Mouse (Mus musculus) spleen, adult 12 weeks (tissue): ENCODE data around the gene Dennd5a.
"Not testable (repeated sequence)": the region's sequence is repeated elsewhere in the genome, so short reads cannot be mapped to it uniquely, and the experiment has no call there.

Source experiments
- DNase-seq: peaks from one replicate; pipeline ENCODE4 v3.0.0; 2022; ENCODE audit warnings: low spot score

Gene Dennd5a

DNA sequence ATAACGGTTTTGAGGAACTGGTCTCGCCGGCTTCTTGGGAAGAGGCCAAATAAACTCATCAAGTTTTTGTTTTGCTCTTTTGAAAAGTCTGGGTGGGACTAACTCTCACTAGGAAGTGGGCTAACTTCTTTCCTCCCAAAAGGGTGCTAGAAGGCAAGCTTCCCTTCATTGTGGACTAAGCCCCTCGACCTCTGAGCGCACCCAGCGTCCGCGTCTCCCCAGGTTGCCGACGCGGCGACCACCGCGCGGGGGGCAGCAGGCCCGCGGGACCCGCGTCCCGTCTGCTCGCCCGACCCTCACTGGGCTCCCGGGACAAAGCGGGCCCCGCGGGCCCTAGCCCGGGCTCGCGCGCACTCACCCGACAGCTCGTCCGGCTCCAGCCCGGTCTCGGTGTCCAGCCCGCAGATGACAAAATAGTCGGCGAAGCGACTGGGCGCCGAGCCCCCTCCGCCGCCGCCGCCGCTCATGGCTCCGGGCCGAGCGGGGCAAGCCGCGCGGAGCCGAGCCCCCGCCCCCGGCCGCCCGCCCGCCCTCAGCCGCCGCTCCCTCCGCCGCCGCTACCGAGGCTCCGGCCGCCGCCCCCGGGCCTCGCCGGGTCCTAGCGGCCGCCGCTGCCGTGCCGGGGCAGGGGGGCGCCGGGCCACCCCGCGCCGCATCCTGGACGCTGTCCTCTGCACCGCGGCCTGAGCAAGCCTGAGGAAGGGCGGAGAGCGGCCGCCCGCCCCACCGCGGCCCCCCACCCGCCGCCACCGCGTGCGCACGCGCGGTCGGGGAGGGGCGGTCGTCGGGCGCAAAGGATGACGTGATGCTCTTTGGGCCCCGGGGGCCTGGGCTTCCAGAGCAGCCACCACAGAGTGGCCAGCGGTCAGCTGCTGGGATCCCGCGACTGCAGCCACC is at the start of gene Dennd5a:
TSS of gene Dennd5a (minus strand) at position 755 of the 897 bp plus-strand sequence.
- DNase-seq: peak; percentile 43

DNA sequence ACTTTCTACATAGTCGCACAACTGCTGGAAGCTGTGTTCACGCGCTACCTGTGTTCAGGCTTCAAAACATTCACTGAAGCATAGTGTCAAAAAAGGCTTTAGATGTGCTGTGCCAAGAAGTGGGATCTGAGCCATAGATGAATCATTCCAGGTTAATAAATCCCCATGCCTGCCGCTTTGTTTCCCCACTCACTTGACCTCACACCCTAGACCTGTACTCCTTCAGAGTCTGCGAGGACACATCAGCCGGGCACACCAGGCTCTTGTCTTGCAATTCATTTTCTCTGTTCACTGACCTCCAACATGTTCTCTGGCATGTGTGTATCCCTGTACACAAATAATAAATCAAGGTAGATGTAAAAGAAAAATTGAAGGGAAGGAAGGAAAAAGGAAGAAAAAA is 48.8 kb upstream of the Dennd5a start:
- no peak for DNase-seq

DNA sequence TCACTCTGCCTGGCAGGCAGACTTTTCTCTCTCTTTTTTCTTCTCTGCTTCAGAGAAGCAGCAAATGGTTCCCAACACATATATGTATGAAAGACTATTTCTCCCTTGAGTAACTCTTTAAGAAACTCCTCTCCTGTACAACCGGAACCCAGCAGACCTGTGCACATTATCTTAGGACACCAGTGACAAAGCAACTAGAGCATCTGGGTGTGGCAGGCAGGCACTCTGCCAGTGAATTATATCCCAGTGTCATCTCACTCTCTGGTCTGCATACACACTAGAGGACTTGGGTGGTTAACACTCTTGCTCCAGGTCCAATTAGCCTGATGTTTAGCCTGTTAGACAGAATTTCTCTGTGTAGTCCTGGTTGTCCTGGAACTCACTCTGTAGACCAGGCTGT is 48.2 kb upstream of the Dennd5a start:
- no peak for DNase-seq

DNA sequence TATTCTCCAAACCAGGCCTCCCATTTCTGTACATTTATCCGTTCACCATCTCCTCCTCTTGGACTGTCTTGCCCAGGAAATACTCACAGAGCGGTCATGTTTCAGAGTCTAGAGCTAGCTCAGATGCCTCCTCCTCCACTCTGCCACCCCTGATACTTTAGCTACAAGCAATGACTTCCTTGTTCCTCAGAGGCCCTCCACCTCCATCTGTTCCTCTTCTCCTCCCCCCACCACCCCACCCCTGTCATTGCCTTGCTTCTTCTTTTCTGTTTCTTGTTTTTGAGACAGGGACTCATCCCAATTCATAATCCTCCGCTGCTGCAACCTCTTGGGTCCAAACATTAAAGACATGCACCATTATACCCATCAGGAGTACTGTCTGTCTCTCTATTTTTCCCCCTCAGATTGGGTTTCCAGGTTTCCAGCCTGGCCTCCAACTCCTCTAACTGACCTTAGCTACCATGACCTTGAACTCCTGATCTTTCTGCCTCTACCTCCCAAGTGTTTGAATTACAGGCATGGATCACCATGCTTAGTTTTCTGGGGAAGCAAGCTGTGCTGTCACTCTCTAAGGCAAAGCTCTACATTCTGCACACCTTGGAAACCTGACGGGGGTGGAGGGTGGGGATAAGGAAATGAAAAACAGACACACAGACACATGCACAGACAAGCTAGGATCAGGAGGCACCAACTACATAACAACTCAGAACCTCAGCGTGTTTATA is 46.4 kb upstream of the Dennd5a start:
- no peak for DNase-seq

DNA sequence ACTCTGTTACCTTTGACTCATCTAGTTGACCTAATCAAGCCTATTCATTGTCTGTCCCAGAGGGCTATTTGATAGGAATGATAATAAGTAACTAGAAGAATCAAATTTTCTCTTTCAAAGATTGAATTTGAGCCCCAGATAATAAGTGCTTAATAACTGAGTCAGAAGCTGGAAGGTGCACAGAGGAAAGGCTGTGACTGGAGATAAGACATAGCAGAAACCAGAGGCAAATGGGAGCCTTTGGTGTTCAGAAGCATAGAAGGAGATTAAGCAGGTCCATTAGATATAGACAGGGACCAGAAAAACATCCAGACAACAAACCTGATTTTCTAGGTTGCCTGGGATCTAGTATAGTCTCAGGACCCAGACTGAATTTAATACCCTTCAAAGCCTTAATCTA is 45.7 kb upstream of the Dennd5a start:
- no peak for DNase-seq

GRCm38 (mm10) chr7:110002968-110003367 is 42.7 kb upstream of the Dennd5a start:
- no peak for DNase-seq

- DNase-seq: no peak
Observed at GRCm38 (mm10) chr7:110002092-110002491, 41.8 kb upstream of the Dennd5a start.

DNA sequence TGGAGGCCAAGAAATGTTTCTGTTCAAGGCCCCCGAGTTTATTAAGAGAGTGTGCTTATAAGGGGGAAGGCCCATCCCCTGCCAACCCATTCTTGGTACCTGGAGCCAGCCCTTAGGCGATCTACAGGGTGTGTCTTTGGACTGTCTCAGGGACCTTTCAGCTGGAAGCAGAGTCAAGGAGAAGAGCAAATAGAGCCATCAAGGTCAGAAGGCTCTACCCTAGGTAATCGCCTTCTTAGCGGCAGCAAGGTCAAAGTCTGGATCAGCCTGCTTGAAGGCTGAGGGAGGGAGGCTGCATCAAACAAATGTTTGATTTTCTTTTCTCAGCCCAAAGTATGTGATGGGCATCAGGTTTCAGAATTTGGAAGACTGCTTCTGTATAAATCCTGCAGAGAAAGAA is 38.1 kb upstream of the Dennd5a start:
- DNase-seq: no peak

DNA sequence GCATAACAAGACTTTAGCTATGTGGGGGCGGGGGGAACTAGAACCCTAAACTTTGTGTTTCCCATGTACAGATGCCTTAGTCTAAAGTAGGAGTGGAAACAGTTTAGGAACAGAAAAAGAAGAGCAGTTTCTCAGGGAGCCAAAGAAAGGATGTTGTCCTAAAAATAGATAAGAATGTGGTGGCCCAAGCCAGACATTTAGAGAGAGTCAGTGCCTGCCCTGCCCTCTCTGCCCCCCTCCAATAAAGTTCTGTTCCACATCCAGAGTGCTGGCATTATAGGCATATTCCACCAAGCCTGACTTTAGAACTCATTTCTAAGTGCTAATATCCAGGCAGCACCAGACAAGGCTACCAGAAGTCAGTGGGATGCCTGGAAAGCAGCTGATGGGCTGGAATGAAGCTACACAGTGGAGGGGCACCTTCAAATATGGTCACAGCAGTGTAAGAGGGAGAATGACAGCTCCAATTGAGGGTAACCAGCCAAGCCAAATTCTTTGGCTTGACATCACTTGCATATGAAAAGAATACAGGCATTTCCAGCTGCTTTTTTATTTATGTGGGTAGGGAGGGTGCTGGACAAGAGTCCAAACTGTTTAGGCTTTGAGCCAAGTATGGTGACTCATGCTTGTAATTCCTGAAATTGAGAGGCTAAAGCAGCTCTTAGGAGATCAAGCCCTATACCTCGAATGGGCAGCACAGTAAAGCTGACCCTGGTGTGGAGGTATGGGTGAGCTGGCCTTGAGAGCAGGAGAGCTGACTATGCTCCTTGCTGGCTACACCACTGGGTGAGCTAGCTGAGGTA is 33.1 kb upstream of the Dennd5a start:
- DNase-seq: no peak

DNA sequence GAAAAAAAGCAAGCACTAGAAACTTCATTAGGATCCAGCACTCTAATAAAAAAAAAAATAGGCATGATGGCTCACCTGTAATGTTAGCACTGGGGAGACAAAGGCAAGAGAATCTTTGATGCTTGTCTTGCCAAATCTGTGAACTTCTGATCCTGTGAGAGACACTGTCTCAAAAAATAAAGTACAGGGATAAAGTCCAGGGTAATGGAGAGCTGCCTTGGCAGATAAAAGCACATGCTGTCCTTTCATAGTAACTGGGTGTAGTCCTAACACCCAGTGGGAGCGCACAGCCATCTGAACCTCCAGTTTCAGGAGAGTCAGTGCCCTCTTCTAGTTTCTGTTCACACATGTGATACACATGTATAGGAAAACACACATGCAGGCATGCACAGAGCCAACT is 31.0 kb upstream of the Dennd5a start:
- DNase-seq: no peak

- not testable (repeated sequence) for DNase-seq
Observed at GRCm38 (mm10) chr7:109986775-109987174, 26.5 kb upstream of the Dennd5a start, which contains the start of gene Tmem41b. Gene Tmem41b, minus strand, starts transcription at chr7:109986929.

GRCm38 (mm10) chr7:109986133-109986669 is 25.9 kb upstream of the Dennd5a start:
- peak; percentile 100 for DNase-seq

DNA sequence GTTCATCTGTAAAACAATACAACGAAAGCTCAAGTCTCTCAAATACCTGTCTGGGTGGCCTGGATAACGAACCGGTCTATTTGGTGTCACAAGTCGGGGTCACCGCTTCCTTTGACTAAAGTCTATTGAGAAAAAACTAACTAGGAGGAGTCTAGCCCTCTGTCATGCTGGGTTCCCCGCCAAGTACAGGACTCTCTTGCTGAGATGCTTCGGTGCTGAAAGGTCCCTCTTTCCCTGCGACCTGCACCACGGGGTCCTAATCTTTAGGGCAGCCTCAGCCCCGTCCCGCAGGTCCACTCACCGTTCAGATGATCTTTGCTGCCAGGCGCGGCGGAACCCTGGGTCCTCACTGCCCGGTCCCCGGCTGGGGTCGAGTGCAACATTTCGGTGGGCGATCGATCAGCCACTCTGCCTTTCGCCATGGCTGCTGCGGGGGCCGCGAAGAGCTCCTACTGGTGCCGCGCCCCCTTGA is 25.4 kb upstream of the Dennd5a start:
- DNase-seq: no peak

DNA sequence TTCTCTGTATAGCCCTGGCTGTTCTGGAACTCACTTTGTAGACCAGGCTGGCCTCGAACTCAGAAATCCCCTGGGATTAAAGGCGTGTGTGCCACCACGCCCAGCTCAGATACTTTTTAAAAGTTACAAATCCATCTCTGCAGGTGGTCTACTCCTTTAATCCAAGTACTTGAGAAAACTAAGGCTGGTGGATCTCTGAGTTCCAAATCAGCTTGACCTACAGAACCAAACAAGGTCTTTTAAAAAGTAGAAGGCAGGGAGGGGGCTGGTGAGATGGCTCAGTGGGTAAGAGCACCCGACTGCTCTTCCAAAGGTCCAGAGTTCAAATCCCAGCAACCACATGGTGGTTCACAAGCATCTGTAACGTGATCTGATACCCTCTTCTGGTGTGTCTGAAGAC is 24.3 kb upstream of the Dennd5a start:
- DNase-seq: not testable (repeated sequence)

DNA sequence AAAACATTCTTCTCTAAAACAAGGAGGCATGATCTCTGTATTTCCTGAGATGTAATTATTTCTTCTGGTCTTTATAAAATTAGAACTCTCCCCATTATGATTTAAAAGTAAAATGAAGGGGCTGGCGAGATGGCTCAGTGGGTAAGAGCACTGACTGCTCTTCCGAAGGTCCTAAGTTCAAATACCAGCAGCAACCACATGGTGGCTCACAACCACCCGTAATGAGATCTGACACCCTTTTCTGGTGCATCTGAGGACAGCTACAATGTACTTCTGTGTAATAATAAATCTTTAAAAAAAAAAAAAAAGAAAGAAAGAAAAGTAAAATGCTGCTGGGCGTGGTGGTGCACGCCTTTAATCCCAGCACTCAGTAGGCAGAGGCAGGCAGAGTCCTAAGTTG is 16.9 kb upstream of the Dennd5a start:
- DNase-seq: not testable (repeated sequence)

DNA sequence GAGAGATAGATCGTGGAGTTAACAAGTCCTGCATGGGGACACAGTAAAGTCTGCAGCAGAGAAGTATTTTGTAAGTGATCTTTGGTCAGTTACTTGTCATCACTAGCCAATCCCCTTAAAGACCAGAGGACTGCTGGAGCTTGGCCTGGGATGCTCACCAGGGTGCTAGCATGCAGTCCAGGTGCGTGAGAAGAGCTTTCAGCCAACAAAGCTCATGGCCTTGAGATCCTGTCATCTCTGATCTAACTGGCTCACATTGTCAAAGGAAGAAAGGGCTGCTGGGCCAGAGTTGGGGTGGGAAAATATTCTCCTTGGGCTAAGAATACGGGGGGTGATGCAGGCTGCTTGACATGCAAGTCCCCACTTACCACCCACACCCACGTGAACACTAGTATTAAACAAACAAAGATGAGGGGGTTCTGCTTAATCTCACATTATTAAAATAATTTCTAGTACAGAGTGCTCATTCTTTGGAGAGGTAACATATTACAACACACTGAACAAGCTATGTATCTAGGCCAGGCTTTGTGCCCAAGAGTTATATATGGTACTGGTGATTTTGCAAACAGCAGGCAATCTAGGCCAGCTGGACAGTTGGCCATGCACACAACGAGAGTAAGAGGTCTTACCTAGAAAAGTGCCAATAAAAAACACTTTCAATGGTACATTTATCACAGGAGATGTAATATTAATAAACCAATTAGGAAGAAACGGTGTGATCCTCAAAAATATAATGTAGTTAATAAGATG is 15.9 kb upstream of the Dennd5a start:
- no peak for DNase-seq

DNA sequence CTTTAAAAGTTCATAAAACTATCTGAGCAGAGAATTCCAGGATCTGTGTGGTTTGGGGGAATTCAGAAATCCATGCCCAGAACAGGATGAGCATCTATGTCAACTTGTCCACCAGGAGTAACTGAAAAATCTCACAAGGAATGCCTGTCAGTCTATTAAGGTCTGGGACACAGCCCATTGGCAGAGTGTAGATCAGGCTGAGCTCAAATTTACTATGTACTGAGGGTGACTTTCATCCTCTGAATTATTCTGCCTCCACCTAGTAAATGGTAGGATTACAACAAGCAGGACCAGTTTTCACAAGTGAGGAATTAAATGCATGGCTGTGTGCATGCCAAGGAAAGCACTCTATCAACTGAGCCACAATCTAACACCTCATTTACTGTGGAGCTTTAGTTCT is 9.3 kb upstream of the Dennd5a start:
- no peak for DNase-seq

GRCm38 (mm10) chr7:109968924-109969450 is 8.7 kb upstream of the Dennd5a start:
- DNase-seq: no peak

- no peak for DNase-seq
Observed at GRCm38 (mm10) chr7:109967805-109968579, 7.7 kb upstream of the Dennd5a start.

DNA sequence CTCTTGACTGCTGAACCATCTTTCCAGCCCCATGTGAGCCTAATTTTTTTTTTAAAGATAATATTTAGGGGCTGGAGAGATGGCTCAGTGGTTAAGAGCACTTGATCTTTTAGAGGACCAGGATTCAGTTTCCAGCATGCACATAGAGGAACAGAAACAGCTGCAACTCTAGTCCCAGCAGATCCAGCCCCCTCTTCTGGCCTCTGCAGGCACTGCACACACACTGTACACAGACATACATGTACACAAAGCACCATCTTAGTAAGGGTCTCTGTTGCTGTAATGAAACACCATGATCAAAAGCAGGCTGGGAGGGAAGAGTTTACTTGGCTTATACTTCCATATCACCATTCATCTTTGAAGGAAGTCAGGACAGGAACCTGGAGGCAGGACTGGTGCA is 5.4 kb upstream of the Dennd5a start:
- DNase-seq: no peak
